Mouse (Mus musculus) cortical plate, adult 2 months (tissue): ENCODE data around the gene Slc22a5.

ENCODE experiments used
- CTCF ChIP-seq: fragments of 200-500 bp; IDR thresholded peaks from 2 replicates; pipeline ENCODE4 v1.5.1; 2011; ENCODE audit warnings: mild to moderate bottlenecking, control low read depth, low read length; ENCODE audit not compliant: insufficient read depth; ENCODE audit errors: extremely low read depth
- POLR2A ChIP-seq: fragments of 200-500 bp; IDR thresholded peaks from 2 replicates; pipeline ENCODE4 v1.6.1; 2011; ENCODE audit warnings: mild to moderate bottlenecking, low read length, control low read depth; ENCODE audit not compliant: insufficient read depth; ENCODE audit errors: extremely low read depth

GRCm38 (mm10) chr11:53820516-53821170 lies 70.8 kb downstream of the Slc22a5 start:
- TF ChIP-seq POLR2A (no peak), CTCF (no peak)
